Mouse (Mus musculus): ENCODE measurements around the gene Ly75. TPM values are rescaled to one million over a fixed set of nuclear protein-coding genes. Genes with fewer than 3 reads are reported as not detected.

Gene Ly75
- polyA plus RNA-seq, 1 experiment from 2014 or later = 4.2 TPM

DNA sequence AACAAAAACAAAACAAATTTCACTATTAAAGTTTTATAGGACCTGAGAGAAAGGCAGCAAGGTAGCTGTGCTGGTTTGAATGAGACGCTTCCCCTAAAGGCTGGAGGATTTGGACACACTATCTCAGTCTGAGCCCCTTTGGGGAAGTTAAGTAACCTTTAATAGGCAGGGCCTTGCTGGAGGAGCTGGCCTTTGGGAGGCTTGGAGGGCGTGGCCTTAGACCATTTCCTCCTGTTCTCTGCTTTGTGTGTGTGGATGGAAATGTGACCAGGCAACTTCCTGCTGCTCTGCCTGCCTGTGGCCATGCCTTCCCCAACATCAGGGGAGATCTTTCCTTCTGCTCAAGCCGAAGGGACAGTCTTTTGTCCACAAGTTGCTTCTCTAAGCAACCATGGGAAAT lies 84.8 kb downstream of the Ly75 start:
- no peaks in the 10 kb centered on the region for H3K9me3 ChIP-seq
- no peak for ATAC-seq (ENCODE audit: insufficient number of reproducible peaks, insufficient read depth, low FRiP score, low TSS enrichment)
- no peaks in the 10 kb centered on the region for H3K36me3 ChIP-seq
- no peak overlapping the region for H3K9ac ChIP-seq
- H3K4me1 ChIP-seq = no peaks in the 10 kb centered on the region
- no peak overlapping the region for H3K4me2 ChIP-seq (replicated peaks)
- H3K27ac ChIP-seq = no peak overlapping the region
- H3K27me3 ChIP-seq = no peaks in the 10 kb centered on the region
- no peak overlapping the region for H3K4me3 ChIP-seq
- WGBS = 65% methylated on average over 3 of the region's 3 CpGs

DNA sequence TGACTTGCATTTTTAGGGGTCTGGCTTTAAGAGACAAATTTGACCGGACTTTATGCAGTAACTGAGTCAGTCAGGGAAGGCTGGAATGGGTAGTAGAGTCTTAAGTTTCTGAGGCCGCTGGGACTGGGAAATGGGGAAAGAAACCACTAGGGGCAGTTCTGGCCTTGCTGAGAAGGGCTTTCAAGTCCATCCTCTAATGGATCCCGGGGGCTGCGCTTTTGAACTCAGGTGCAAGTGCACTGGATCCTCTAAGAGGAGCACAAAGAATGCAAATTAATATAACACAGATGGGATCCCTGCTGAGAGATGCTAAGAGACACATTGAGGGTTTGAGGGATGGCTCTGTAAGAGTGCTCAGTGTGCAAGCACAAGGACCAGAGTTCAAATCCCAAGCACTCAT lies 91.7 kb downstream of the Ly75 start:
- ATAC-seq (ENCODE audit: insufficient number of reproducible peaks, insufficient read depth, low FRiP score, low TSS enrichment) = no peak
- no peak overlapping the region for H3K27ac ChIP-seq
- no peak overlapping the region for H3K4me2 ChIP-seq (replicated peaks)
- 77% methylated on average over 4 of the region's 4 CpGs for WGBS
- no peaks in the 10 kb centered on the region for H3K9me3 ChIP-seq
- no peaks in the 10 kb centered on the region for H3K36me3 ChIP-seq
- no peaks in the 10 kb centered on the region for H3K27me3 ChIP-seq
- no peak overlapping the region for H3K9ac ChIP-seq
- H3K4me1 ChIP-seq = no peaks in the 10 kb centered on the region
- no peak overlapping the region for H3K4me3 ChIP-seq

DNA sequence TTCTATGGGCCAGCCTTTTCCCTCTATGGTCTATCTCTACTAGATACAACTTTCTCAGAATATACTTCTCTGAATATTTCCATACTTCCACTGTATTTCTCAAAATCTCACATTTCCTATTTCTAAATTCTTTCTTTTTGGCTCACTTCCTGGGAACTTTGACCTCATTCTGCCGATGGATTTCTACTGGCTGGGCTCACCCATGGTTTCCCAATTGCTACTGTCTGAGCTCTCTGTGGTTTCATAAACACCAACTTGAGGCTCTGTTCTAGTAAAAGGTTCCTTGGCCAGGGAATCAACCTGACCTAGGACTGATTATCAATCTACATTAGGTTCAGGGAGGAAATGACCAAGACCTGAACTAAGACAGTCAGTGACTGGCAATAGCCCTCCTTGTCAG lies 93.7 kb downstream of the Ly75 start:
- Histone ChIP-seq H3K4me2 (replicated peaks) (no peak overlapping the region), H3K27me3 (no peaks in the 10 kb centered on the region), H3K9ac (no peak overlapping the region), H3K27ac (no peak overlapping the region), H3K9me3 (no peaks in the 10 kb centered on the region), H3K4me1 (no peaks in the 10 kb centered on the region), H3K36me3 (no peaks in the 10 kb centered on the region), H3K4me3 (no peak overlapping the region)
- WGBS = 78% methylated on average over 1 of the region's 1 CpGs
- ATAC-seq (ENCODE audit: insufficient number of reproducible peaks, insufficient read depth, low FRiP score, low TSS enrichment) = no peak

DNA sequence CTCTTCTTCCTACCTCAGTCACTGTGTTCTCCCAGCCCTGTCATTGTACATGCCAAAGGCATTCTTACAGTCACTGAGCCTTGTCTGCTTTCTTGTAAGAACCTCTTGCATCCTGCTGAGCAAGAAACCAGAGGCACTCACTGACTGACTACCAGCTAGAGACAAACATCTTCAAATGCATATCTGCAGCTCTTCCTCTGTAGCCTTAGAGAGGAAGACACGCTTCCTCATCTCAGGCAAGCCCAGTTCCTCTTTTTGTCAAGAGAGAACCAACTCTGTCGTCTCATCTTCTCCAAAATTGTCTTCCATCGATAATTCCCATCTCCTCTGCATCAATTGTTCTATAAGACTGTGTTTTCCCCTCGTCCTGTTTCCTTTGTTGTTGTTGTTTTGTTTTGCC lies 94.5 kb downstream of the Ly75 start:
- H3K4me2 ChIP-seq (replicated peaks) = no peak overlapping the region
- no peak for ATAC-seq (ENCODE audit: insufficient number of reproducible peaks, insufficient read depth, low FRiP score, low TSS enrichment)
- no peak overlapping the region for H3K4me3 ChIP-seq
- H3K9ac ChIP-seq = no peak overlapping the region
- whole genome bisulfite sequencing = 83% methylated on average over 4 of the region's 4 CpGs
- H3K27me3 ChIP-seq = no peaks in the 10 kb centered on the region
- no peak overlapping the region for H3K27ac ChIP-seq
- H3K36me3 ChIP-seq = no peaks in the 10 kb centered on the region
- no peaks in the 10 kb centered on the region for H3K9me3 ChIP-seq
- H3K4me1 ChIP-seq = no peaks in the 10 kb centered on the region; the same call in 1 of the 2 replicates

DNA sequence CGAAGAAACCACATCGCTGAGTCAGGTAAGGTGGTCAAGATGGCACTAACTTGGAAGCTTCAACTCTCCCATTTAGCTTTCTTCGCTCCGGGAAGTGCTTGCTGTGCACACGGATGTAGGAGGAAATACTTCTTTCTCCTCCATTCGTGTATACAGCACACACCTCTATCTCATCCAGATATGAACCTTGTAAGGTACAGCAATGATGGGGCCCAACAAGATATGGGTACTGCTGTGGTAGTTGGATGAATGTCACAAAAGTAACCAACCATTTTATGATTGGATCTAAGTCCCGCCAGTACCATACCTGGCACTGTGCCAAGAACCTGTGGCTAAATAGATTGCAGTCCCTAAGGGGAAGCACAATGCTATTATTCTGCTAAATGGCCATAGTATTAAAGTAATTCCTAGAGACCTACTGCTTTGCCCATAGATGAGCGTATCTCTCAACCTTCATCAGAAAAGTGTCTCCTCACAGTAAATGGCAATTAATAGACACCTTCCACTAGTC lies 97.9 kb downstream of the Ly75 start:
- Histone ChIP-seq H3K27me3 (no peaks in the 10 kb centered on the region), H3K9ac (no peak overlapping the region), H3K9me3 (no peaks in the 10 kb centered on the region), H3K36me3 (no peaks in the 10 kb centered on the region), H3K27ac (no peak overlapping the region), H3K4me3 (no peak overlapping the region), H3K4me1 (no peaks in the 10 kb centered on the region; the same call in 1 of the 2 replicates), H3K4me2 (replicated peaks) (no peak overlapping the region)
- no peak for ATAC-seq (ENCODE audit: insufficient number of reproducible peaks, insufficient read depth, low FRiP score, low TSS enrichment)
- WGBS = 89% methylated on average over 8 of the region's 8 CpGs

DNA sequence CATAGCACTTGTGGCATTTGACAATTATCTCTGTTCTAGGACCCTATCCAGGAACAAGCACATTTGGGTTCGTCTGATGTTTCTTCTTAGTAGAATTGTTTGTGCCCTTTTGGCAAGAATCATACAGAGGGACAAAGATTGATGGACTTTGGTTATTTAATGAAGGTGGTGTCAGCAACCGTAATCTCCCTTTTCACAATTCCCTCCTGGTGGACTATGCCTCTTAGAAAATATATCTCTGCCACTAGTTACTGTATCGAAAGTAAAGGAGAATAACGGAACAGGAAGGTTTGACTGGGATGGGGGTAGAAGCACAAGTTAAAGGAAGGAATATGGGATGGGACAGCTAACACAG lies 98.7 kb downstream of the Ly75 start, which contains the start of gene Cd302:
TSS of gene Cd302 (minus strand) at position 22 of the 355 bp plus-strand sequence.
- WGBS = 61% methylated on average over 4 of the region's 4 CpGs
- H3K27ac ChIP-seq = no peak within 1 kb of the TSS; the same call in 1 of the 2 replicates
- no peak for ATAC-seq (ENCODE audit: insufficient number of reproducible peaks, insufficient read depth, low FRiP score, low TSS enrichment)

DNA sequence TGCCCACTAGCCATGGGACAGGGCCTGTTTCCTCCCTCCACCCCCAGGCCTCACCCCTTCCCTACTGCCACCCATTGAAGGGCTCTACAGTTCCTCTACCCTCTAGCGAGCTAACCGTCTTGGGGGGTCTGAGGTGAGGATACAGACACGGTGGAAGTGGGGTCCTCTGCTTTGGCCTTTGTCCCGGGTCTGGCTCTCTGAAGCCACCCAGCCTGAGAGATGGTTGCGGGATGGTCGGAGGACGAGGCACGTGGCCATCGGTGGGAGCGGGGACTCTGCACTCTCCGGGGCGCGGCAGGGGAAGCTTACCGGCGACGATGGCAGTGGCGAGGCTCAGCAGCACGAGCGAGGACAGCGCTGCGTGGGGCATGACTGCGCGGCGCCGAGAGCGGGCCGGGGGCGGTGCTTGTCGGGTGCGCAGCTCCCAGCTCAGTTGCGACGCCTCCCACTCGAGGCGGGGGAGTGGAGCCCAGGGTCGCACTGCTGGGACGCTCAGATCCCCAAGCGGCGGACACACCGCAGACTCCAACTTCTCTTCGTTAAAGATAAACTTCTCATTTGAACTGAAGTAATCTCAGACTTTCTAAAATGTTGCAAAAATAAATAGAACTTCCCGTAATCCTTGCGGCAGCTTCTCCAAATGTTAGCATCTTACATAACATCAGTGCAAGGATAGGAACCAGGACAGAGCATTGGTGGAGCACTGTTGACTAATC lies 99.2 kb downstream of the Ly75 start:
- Histone ChIP-seq H3K27ac (no peak overlapping the region; the same call in 1 of the 2 replicates), H3K4me3 (peak overlapping the region; percentile 47)
- WGBS = under 1% methylated on average over 41 of the region's 42 CpGs

More for the DNA sequence above, 98.7 kb downstream of the Ly75 start, which contains the start of gene Cd302:
- no peaks in the 10 kb centered on the region; the same call in 1 of the 2 replicates for H3K4me1 ChIP-seq
- H3K9me3 ChIP-seq = no peaks in the 10 kb centered on the region
- H3K36me3 ChIP-seq = no peaks in the 10 kb centered on the region
- no peaks in the 10 kb centered on the region for H3K27me3 ChIP-seq
- H3K9ac ChIP-seq = peak within 1 kb of the TSS; percentile 47
- H3K4me3 ChIP-seq = peak within 1 kb of the TSS; percentile 47
- peak within 1 kb of the TSS; percentile 75 for H3K4me2 ChIP-seq (replicated peaks)

DNA sequence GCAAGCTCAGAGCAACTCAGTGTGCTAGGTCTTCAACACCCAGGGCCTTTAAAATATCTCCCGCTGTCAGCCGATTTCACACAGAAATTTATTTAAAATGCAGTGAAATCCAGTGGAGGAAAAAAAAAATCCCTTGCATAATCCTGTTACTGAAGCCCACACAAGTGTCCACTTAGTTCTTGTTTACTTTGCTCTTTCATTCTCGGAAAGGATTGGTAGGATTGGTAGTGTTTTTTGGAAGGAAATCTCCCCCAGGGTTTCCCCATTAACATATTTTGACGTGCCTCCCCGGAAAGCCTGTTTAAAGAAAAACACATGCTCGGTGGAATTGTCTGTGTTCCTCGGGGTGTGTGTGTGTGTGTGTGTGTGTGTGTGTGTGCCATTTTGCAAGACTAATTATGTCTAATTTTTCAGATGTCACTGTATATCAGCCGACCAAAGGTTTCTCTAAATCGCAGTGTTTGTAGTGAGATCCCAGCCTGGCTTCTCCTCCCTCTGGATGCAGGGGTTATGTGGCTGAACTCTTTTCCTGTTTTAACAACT lies 99.8 kb downstream of the Ly75 start:
- Histone ChIP-seq H3K27ac (no peak overlapping the region; the same call in 1 of the 2 replicates), H3K36me3 (no peaks in the 10 kb centered on the region), H3K4me3 (peak overlapping the region; percentile 47), H3K9me3 (no peaks in the 10 kb centered on the region), H3K27me3 (no peaks in the 10 kb centered on the region), H3K4me1 (no peaks in the 10 kb centered on the region; the same call in 1 of the 2 replicates), H3K4me2 (replicated peaks) (peak overlapping the region; percentile 75), H3K9ac (peak overlapping the region; percentile 47)
- WGBS = 2% methylated on average over 9 of the region's 9 CpGs
- no peak for ATAC-seq (ENCODE audit: insufficient number of reproducible peaks, insufficient read depth, low FRiP score, low TSS enrichment)

More for the DNA sequence above, 99.2 kb downstream of the Ly75 start:
- H3K9ac ChIP-seq = peak overlapping the region; percentile 47
- H3K4me2 ChIP-seq (replicated peaks) = peak overlapping the region; percentile 75
- H3K36me3 ChIP-seq = no peaks in the 10 kb centered on the region
- ATAC-seq (ENCODE audit: insufficient number of reproducible peaks, insufficient read depth, low FRiP score, low TSS enrichment) = peak; percentile 91
- H3K4me1 ChIP-seq = no peaks in the 10 kb centered on the region; the same call in 1 of the 2 replicates
- H3K9me3 ChIP-seq = no peaks in the 10 kb centered on the region
- H3K27me3 ChIP-seq = no peaks in the 10 kb centered on the region

DNA sequence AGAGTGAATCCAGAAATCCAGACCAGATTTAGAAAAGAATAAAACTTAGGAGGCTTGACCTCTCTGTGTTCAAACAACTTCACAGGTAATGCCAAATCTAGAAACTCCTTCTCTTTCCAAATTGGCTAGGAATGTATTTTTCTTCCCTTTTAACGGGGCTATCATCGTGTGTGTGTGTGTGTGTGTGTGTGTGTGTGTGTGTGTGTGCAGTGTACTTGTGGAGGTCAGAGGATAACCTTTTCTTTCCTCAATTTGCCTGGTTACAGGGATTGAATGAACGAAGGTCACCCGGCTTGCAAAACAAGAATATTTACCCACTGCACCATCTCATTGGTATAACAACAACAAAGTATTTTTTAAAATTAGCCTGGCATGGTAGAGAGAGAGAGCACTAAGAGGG lies 100.5 kb downstream of the Ly75 start:
- no peaks in the 10 kb centered on the region for H3K9me3 ChIP-seq
- ATAC-seq (ENCODE audit: insufficient number of reproducible peaks, insufficient read depth, low FRiP score, low TSS enrichment) = no peak
- H3K4me1 ChIP-seq = no peaks in the 10 kb centered on the region; the same call in 1 of the 2 replicates
- 0 out of 2 replicates have a peak overlapping the region, but pooled peaks have one; percentile 47 for H3K9ac ChIP-seq
- no peaks in the 10 kb centered on the region for H3K36me3 ChIP-seq
- peak overlapping the region; percentile 47; the same call in 1 of the 2 replicates for H3K4me3 ChIP-seq
- no peak overlapping the region for H3K27ac ChIP-seq
- H3K27me3 ChIP-seq = no peaks in the 10 kb centered on the region
- WGBS = 52% methylated on average over 4 of the region's 4 CpGs
- peak overlapping the region; percentile 75 for H3K4me2 ChIP-seq (replicated peaks)

DNA sequence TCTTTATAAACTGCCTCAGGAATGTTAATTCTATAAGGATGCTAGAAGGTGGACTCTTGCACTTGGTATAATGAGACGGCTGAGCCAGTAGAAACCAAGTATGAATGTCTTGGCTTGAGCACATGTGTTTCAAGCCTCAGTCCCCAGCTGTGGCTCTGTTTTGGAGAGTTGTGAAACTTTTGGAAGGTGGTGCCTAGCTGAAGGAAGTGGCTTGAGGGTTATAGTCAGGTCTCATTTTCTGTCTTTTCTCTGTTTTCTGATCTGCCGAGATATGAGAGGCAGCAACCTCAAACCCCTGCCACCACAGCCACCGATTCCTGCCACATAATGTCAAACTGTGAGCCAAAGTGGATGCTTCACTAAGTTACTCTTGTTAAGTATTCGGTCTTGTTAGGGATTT lies 104.5 kb downstream of the Ly75 start:
- Histone ChIP-seq H3K4me2 (replicated peaks) (no peak overlapping the region), H3K27ac (no peak overlapping the region), H3K9me3 (no peaks in the 10 kb centered on the region), H3K4me1 (no peaks in the 10 kb centered on the region; the same call in 1 of the 2 replicates), H3K36me3 (0 out of 2 replicates have a peak, but pooled peaks cover 4% of the 10 kb centered on the region), H3K4me3 (no peak overlapping the region), H3K27me3 (no peaks in the 10 kb centered on the region), H3K9ac (no peak overlapping the region)
- WGBS = 94% methylated on average over 4 of the region's 4 CpGs
- no peak for ATAC-seq (ENCODE audit: insufficient number of reproducible peaks, insufficient read depth, low FRiP score, low TSS enrichment)

DNA sequence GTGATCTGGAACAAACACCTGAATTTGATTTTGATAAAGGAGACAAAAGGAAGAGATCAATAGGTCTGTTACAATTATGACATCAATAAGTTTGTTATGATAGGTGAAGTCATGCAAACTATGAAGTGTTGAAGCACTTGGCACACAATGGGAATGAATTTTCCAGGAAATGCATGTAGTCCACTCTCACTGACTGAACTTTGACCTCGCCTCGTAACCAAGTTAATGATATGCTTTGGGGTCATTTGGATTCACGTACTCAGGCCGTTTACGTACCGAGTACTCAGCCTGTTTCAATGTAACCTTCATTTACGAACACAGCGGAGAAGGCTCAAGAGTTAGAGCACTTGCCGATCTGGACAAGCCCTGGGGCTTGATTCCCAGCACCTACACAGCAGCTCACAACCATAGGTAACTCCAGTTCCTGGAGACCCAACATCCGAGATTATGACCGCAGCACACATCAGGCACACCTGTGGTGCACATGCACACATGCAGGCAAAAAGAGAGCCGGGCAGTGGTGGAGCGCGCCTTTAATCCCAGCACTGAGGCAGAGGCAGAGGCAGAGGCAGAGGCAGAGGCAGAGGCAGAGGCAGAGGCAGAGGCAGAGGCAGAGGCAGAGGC lies 113.1 kb downstream of the Ly75 start:
- H3K9ac ChIP-seq = no peak overlapping the region
- H3K27me3 ChIP-seq = no peaks in the 10 kb centered on the region
- H3K27ac ChIP-seq = no peak overlapping the region
- H3K9me3 ChIP-seq = no peaks in the 10 kb centered on the region
- peaks cover 3% of the 10 kb centered on the region; the same call in 1 of the 2 replicates for H3K4me1 ChIP-seq
- 92% methylated on average over 14 of the region's 14 CpGs for WGBS
- H3K4me2 ChIP-seq (replicated peaks) = no peak overlapping the region
- H3K36me3 ChIP-seq = 0 out of 2 replicates have a peak, but pooled peaks cover 4% of the 10 kb centered on the region
- no peak for ATAC-seq (ENCODE audit: insufficient number of reproducible peaks, insufficient read depth, low FRiP score, low TSS enrichment)
- H3K4me3 ChIP-seq = no peak overlapping the region
